Mouse (Mus musculus): ENCODE measurements around the gene Tbcd. TPM values are rescaled to one million over a fixed set of nuclear protein-coding genes. Genes with fewer than 3 reads are reported as not detected.

Tbcd gene
- total RNA-seq, 2 experiments from 2014 or later: 13.6 to 14.1 TPM

Other genes with a start within 250 kb of the Tbcd start
- 1 to 10 TPM; 6.0 to 7.7 TPM for gene Hexdc, start 247.5 kb upstream of the Tbcd start, total RNA-seq (2021)
- 10 to 100 TPM; 10.0 to 12.0 TPM for gene Ogfod3, start 247.2 kb upstream of the Tbcd start, total RNA-seq (2021)
- gene Cybc1, start 222.6 kb upstream of the Tbcd start, total RNA-seq (2021): 1 to 10 TPM; 4.4 to 5.6 TPM
- gene Narf, start 214.7 kb upstream of the Tbcd start, total RNA-seq (2021): 10 to 100 TPM; 40.9 to 56.1 TPM
- 10 to 100 TPM; 18.9 to 24.7 TPM for gene Foxk2, start 192.0 kb upstream of the Tbcd start, total RNA-seq (2021)
- gene Wdr45b, start 97.5 kb upstream of the Tbcd start, total RNA-seq (2021): 10 to 100 TPM; 26.1 to 31.5 TPM
- gene Rab40b, start 63.7 kb upstream of the Tbcd start, total RNA-seq (2021): 10 to 100 TPM; 14.7 to 20.5 TPM
- gene Fn3krp, start 30.5 kb upstream of the Tbcd start, total RNA-seq (2021): 1 to 10 TPM; 4.4 to 5.1 TPM
- gene Fn3k, start 17.0 kb upstream of the Tbcd start, total RNA-seq (2021): 1 to 10 TPM; 6.7 to 7.8 TPM
- gene Zfp750, start 67.4 kb downstream of the Tbcd start, total RNA-seq (2021): not detected
- gene B3gntl1, start 221.2 kb downstream of the Tbcd start, total RNA-seq (2021): 1 to 10 TPM; 2.3 to 2.8 TPM
- gene Metrnl, start 249.6 kb downstream of the Tbcd start, total RNA-seq (2021): 10 to 100 TPM in 1 of 2 experiments, 1 to 10 TPM in 1; 8.9 to 15.3 TPM

Measured in gastrocnemius, postnatal 14 days (tissue).